Mouse (Mus musculus): ENCODE data around the gene Vmn2r91. TPM values are rescaled to one million over a fixed set of nuclear protein-coding genes. Genes with fewer than 3 reads are reported as not detected.
"Not testable (repeated sequence)": the region's sequence is repeated elsewhere in the genome, so short reads cannot be mapped to it uniquely, and the experiment has no call there.

The Vmn2r91 gene
- polyA plus RNA-seq (2014; fragmentation: Nextera tagmentation; extraction: Ambion mirVana): not detected in 2 replicates

- not testable (repeated sequence) for H3K4me3 ChIP-seq (ENCODE audit: low read depth, low read length); H3K4me1 ChIP-seq (ENCODE audit: control insufficient read depth, insufficient read depth, low read length); H3K4me2 ChIP-seq; H3K9ac ChIP-seq (ENCODE audit: low read depth, low read length); H3K9me3 ChIP-seq (replicated peaks; ENCODE audit: control insufficient read depth, low read length); ATAC-seq (replicated peaks; ENCODE audit: insufficient number of reproducible peaks, low FRiP score, low TSS enrichment); H3K27ac ChIP-seq (ENCODE audit: low read depth, low read length); H3K27me3 ChIP-seq (ENCODE audit: control insufficient read depth, insufficient read depth, low read length); H3K36me3 ChIP-seq (ENCODE audit: control insufficient read depth, insufficient read depth, low read length)
These were observed at the start of gene Vmn2r91 for GRCm38 (mm10) chr17:18084716-18085115. TSS of gene Vmn2r91 (plus strand) at chr17:18085016.

GRCm38 (mm10) chr17:18049124-18049523, 35.7 kb upstream of the Vmn2r91 start, which contains the start of gene Vmn2r124:
TSS of gene Vmn2r124 (plus strand) at chr17:18049424.
- no peak within 1 kb of the TSS for H3K4me2 ChIP-seq
- 44% methylated on average over 2 of the region's 2 CpGs for WGBS (ENCODE audit: insufficient replicate concordance)
- H3K36me3 ChIP-seq (ENCODE audit: control insufficient read depth, insufficient read depth, low read length): no peaks in the 10 kb centered on the region
- no peak for ATAC-seq (replicated peaks; ENCODE audit: insufficient number of reproducible peaks, low FRiP score, low TSS enrichment)
- no peak within 1 kb of the TSS for H3K4me3 ChIP-seq (ENCODE audit: low read depth, low read length)
- no peak within 1 kb of the TSS for H3K27ac ChIP-seq (ENCODE audit: low read depth, low read length)
- no peaks in the 10 kb centered on the region for H3K4me1 ChIP-seq (ENCODE audit: control insufficient read depth, insufficient read depth, low read length)
- no peaks in the 10 kb centered on the region for H3K27me3 ChIP-seq (ENCODE audit: control insufficient read depth, insufficient read depth, low read length)
- H3K9ac ChIP-seq (ENCODE audit: low read depth, low read length): no peak within 1 kb of the TSS
- H3K9me3 ChIP-seq (replicated peaks; ENCODE audit: control insufficient read depth, low read length): no peaks in the 10 kb centered on the region

- not testable (repeated sequence) for H3K36me3 ChIP-seq (ENCODE audit: control insufficient read depth, insufficient read depth, low read length); H3K4me2 ChIP-seq; H3K27me3 ChIP-seq (ENCODE audit: control insufficient read depth, insufficient read depth, low read length); H3K4me1 ChIP-seq (ENCODE audit: control insufficient read depth, insufficient read depth, low read length); H3K4me3 ChIP-seq (ENCODE audit: low read depth, low read length); ATAC-seq (replicated peaks; ENCODE audit: insufficient number of reproducible peaks, low FRiP score, low TSS enrichment); H3K9me3 ChIP-seq (replicated peaks; ENCODE audit: control insufficient read depth, low read length); H3K27ac ChIP-seq (ENCODE audit: low read depth, low read length); H3K9ac ChIP-seq (ENCODE audit: low read depth, low read length)
- WGBS (ENCODE audit: insufficient replicate concordance): 54% methylated on average over 1 of the region's 1 CpGs
These were observed 10.8 kb downstream of the Vmn2r91 start for GRCm38 (mm10) chr17:18095626-18096025.

GRCm38 (mm10) chr17:18102265-18102664, 17.4 kb downstream of the Vmn2r91 start:
- not testable (repeated sequence) for H3K4me2 ChIP-seq; H3K4me3 ChIP-seq (ENCODE audit: low read depth, low read length); H3K9me3 ChIP-seq (replicated peaks; ENCODE audit: control insufficient read depth, low read length); H3K36me3 ChIP-seq (ENCODE audit: control insufficient read depth, insufficient read depth, low read length); H3K27ac ChIP-seq (ENCODE audit: low read depth, low read length); H3K4me1 ChIP-seq (ENCODE audit: control insufficient read depth, insufficient read depth, low read length); ATAC-seq (replicated peaks; ENCODE audit: insufficient number of reproducible peaks, low FRiP score, low TSS enrichment); H3K27me3 ChIP-seq (ENCODE audit: control insufficient read depth, insufficient read depth, low read length); H3K9ac ChIP-seq (ENCODE audit: low read depth, low read length)
- 74% methylated on average over 3 of the region's 3 CpGs for WGBS (ENCODE audit: insufficient replicate concordance)

GRCm38 (mm10) chr17:18151587-18151986, 66.8 kb downstream of the Vmn2r91 start, which contains the start of gene Vmn2r92:
TSS of gene Vmn2r92 (plus strand) at chr17:18151887.
- not testable (repeated sequence) for H3K27ac ChIP-seq (ENCODE audit: low read depth, low read length); H3K4me3 ChIP-seq (ENCODE audit: low read depth, low read length); H3K36me3 ChIP-seq (ENCODE audit: control insufficient read depth, insufficient read depth, low read length); H3K9ac ChIP-seq (ENCODE audit: low read depth, low read length); H3K27me3 ChIP-seq (ENCODE audit: control insufficient read depth, insufficient read depth, low read length); H3K9me3 ChIP-seq (replicated peaks; ENCODE audit: control insufficient read depth, low read length); H3K4me2 ChIP-seq; ATAC-seq (replicated peaks; ENCODE audit: insufficient number of reproducible peaks, low FRiP score, low TSS enrichment); H3K4me1 ChIP-seq (ENCODE audit: control insufficient read depth, insufficient read depth, low read length)
- WGBS (ENCODE audit: insufficient replicate concordance): 54% methylated on average over 1 of the region's 1 CpGs

GRCm38 (mm10) chr17:18161194-18161593, 76.4 kb downstream of the Vmn2r91 start:
- H3K4me1 ChIP-seq (ENCODE audit: control insufficient read depth, insufficient read depth, low read length); H3K36me3 ChIP-seq (ENCODE audit: control insufficient read depth, insufficient read depth, low read length); H3K4me3 ChIP-seq (ENCODE audit: low read depth, low read length); ATAC-seq (replicated peaks; ENCODE audit: insufficient number of reproducible peaks, low FRiP score, low TSS enrichment); H3K9ac ChIP-seq (ENCODE audit: low read depth, low read length); H3K27me3 ChIP-seq (ENCODE audit: control insufficient read depth, insufficient read depth, low read length); H3K27ac ChIP-seq (ENCODE audit: low read depth, low read length); H3K9me3 ChIP-seq (replicated peaks; ENCODE audit: control insufficient read depth, low read length); H3K4me2 ChIP-seq: not testable (repeated sequence)
- WGBS (ENCODE audit: insufficient replicate concordance): 69% methylated on average over 2 of the region's 2 CpGs

Other genes with a start within 250 kb of the Vmn2r91 start
- gene Has1, start 229.8 kb upstream of the Vmn2r91 start, polyA plus RNA-seq (2014; fragmentation: Nextera tagmentation; extraction: Ambion mirVana): 0.93 and 2.0 TPM in 2 replicates
- gene Fpr1, start 201.1 kb upstream of the Vmn2r91 start, polyA plus RNA-seq (2014; fragmentation: Nextera tagmentation; extraction: Ambion mirVana): not detected in 2 replicates
- gene Fpr2, start 197.2 kb upstream of the Vmn2r91 start, polyA plus RNA-seq (2014; fragmentation: Nextera tagmentation; extraction: Ambion mirVana): not detected in 2 replicates
- gene Fpr3, start 197.2 kb upstream of the Vmn2r91 start, polyA plus RNA-seq (2014; fragmentation: Nextera tagmentation; extraction: Ambion mirVana): not detected in 2 replicates
- gene Fpr-rs4, start 63.3 kb upstream of the Vmn2r91 start, polyA plus RNA-seq (2014; fragmentation: Nextera tagmentation; extraction: Ambion mirVana): not detected in 2 replicates
- gene Vmn2r124, start 35.6 kb upstream of the Vmn2r91 start, polyA plus RNA-seq (2014; fragmentation: Nextera tagmentation; extraction: Ambion mirVana): not detected in 2 replicates
- gene Vmn2r92, start 66.9 kb downstream of the Vmn2r91 start, polyA plus RNA-seq (2014; fragmentation: Nextera tagmentation; extraction: Ambion mirVana): not detected in 2 replicates
- gene Vmn2r94, start 192.7 kb downstream of the Vmn2r91 start, polyA plus RNA-seq (2014; fragmentation: Nextera tagmentation; extraction: Ambion mirVana): not detected in 2 replicates
- gene Vmn2r93, start 213.1 kb downstream of the Vmn2r91 start, polyA plus RNA-seq (2014; fragmentation: Nextera tagmentation; extraction: Ambion mirVana): not detected in 2 replicates